21 mouse cellular contexts compared by ENCODE assay signal in genomic region chr3:151262821-151263220, GRCm38 (mm10).
"Had no signal": no experiment of that assay in that cellular context is flagged by ENCODE, and none has a peak within 500 bp of the region (broad histone marks: within the 10 kb centered on the region; RNA-seq: fewer than 3 reads in every experiment).

No protein-coding gene starts in this region.

- ATAC-seq: forebrain, embryonic 13.5 days; forebrain, embryonic 14.5 days; forebrain, embryonic 15.5 days; forebrain, embryonic 16.5 days; forebrain, postnatal 0 days had no signal

- DNase-seq: cerebellum, adult 2 months; cerebellum, adult 8-10 months; cerebellum, adult 9-10 months; cerebellum, adult 9-11 months; cerebellum, postnatal 10 days; cerebellum, postnatal 14 days; cerebellum, postnatal 25 days; cerebellum, postnatal 36 days; embryo, embryonic 11 days; forebrain, postnatal 0 days; gastrocnemius, adult 2 months; gastrocnemius, postnatal 10 days; gastrocnemius, postnatal 14 days; gastrocnemius, postnatal 25 days; gastrocnemius, postnatal 36 days; heart, adult 11 months; heart, adult 2 months had no signal
